Mouse (Mus musculus): Measurements from ENCODE around the gene Boll.

DNA sequence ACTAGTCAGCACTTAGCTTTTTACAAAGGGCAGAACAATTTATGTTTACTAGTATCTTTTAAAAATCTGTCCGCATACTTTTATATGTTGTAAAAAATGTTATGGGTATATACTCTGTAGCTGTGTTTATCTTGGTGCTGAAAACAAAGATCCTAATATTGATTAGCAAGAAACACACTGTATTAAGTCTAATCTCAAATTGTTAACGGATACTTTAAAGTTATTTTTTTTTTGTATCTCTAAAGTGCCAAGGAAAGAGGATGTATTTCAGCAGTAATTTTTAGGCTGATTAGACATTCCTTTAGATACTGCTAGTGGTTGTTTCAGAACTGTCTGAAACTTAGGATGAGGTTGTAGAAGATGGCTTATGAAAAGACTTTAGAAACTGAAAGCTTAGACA, 116.9 kb downstream of the Boll start:
- no peak for TF ChIP-seq MYOD1 (IDR thresholded peaks at IDR 0.05; ENCODE audit: control insufficient read depth, insufficient read length, low read depth)
- TF ChIP-seq CTCF (IDR thresholded peaks at IDR 0.05; ENCODE audit: control insufficient read depth, insufficient read depth, insufficient read length), result no peak
- no peak for TF ChIP-seq MAX (IDR thresholded peaks at IDR 0.05)
- TF ChIP-seq USF1 (IDR thresholded peaks at IDR 0.05; ENCODE audit: low read depth), result no peak
- no peak for TF ChIP-seq MYOG (IDR thresholded peaks at IDR 0.05; ENCODE audit: control insufficient read depth, extremely low read depth, insufficient read length)
